Mouse (Mus musculus) frontal cortex, postnatal 36 days (tissue): Measurements from ENCODE around the gene Sepsecs.

Experiments
- DNase-seq, 2 experiments: peaks; one replicate each; pipeline ENCODE4 v3.0.0; 2022; ENCODE audit warnings: low spot score in 2 of 2

Gene Sepsecs

GRCm38 (mm10) chr5:52643947-52644840 is 25.3 kb downstream of the Sepsecs start:
- DNase-seq = no peak

GRCm38 (mm10) chr5:52641736-52642135 is 27.8 kb downstream of the Sepsecs start:
- no peak for DNase-seq

- no peak for DNase-seq
Measured at GRCm38 (mm10) chr5:52638916-52639315, 30.6 kb downstream of the Sepsecs start.

- DNase-seq = no peak
Measured at GRCm38 (mm10) chr5:52638006-52638405, 31.5 kb downstream of the Sepsecs start.

- no peak for DNase-seq
Measured at GRCm38 (mm10) chr5:52636923-52637322, 32.6 kb downstream of the Sepsecs start.

GRCm38 (mm10) chr5:52636025-52636755 is 33.3 kb downstream of the Sepsecs start:
- no peak for DNase-seq

- peak in 1 of 2 experiments; percentile 21 for DNase-seq
Measured at GRCm38 (mm10) chr5:52634017-52634416, 35.5 kb downstream of the Sepsecs start.

- DNase-seq = no peak
Measured at GRCm38 (mm10) chr5:52630541-52630940, 39.0 kb downstream of the Sepsecs start.

- DNase-seq = no peak
Measured at GRCm38 (mm10) chr5:52629214-52629613, 40.3 kb downstream of the Sepsecs start.

GRCm38 (mm10) chr5:52628783-52629182 is 40.7 kb downstream of the Sepsecs start:
- no peak for DNase-seq

- no peak for DNase-seq
Measured at GRCm38 (mm10) chr5:52627713-52628112, 41.8 kb downstream of the Sepsecs start.

GRCm38 (mm10) chr5:52626092-52626491 is 43.4 kb downstream of the Sepsecs start:
- no peak for DNase-seq

- DNase-seq = no peak
Measured at GRCm38 (mm10) chr5:52624956-52625355, 44.6 kb downstream of the Sepsecs start.

- no peak for DNase-seq
Measured at GRCm38 (mm10) chr5:52623099-52623498, 46.4 kb downstream of the Sepsecs start.

GRCm38 (mm10) chr5:52618348-52619270 is 50.9 kb downstream of the Sepsecs start:
- DNase-seq = peak; percentile 83 to 94

- DNase-seq = no peak
Measured at GRCm38 (mm10) chr5:52617711-52618347, 51.7 kb downstream of the Sepsecs start.

GRCm38 (mm10) chr5:52616549-52616948 is 53.0 kb downstream of the Sepsecs start:
- peak; percentile 17 to 64 for DNase-seq

- DNase-seq = no peak
Measured at GRCm38 (mm10) chr5:52615421-52615820, 54.1 kb downstream of the Sepsecs start.

- no peak for DNase-seq
Measured at GRCm38 (mm10) chr5:52614686-52615085, 54.8 kb downstream of the Sepsecs start.

- DNase-seq = no peak
Measured at GRCm38 (mm10) chr5:52612776-52613175, 56.7 kb downstream of the Sepsecs start.

- no peak for DNase-seq
Measured at GRCm38 (mm10) chr5:52611315-52611895, 58.1 kb downstream of the Sepsecs start.
